Mouse (Mus musculus) embryo, embryonic 11.5 days (tissue): ENCODE data around the gene Chd1l.

Experiments used
- DNase-seq: peaks from one replicate; pipeline ENCODE4 v3.0.0-alpha.2; 2012; ENCODE audit warnings: low read depth, low spot score

Gene Chd1l

GRCm38 (mm10) chr3:97617091-97617825 lies 7.3 kb upstream of the Chd1l start:
- no peak for DNase-seq

GRCm38 (mm10) chr3:97615933-97616332 lies 5.9 kb upstream of the Chd1l start:
- DNase-seq = no peak

GRCm38 (mm10) chr3:97615154-97615553 lies 5.2 kb upstream of the Chd1l start:
- no peak for DNase-seq

GRCm38 (mm10) chr3:97611021-97611420 lies 1.0 kb upstream of the Chd1l start:
- DNase-seq = no peak

- DNase-seq = peak; percentile 19
Observed at GRCm38 (mm10) chr3:97609201-97609844, 680 bp downstream of the Chd1l start.

GRCm38 (mm10) chr3:97600050-97600832 lies 9.8 kb downstream of the Chd1l start:
- DNase-seq = no peak

- DNase-seq = no peak
Observed at GRCm38 (mm10) chr3:97596796-97597195, 13.2 kb downstream of the Chd1l start.

- no peak for DNase-seq
Observed at GRCm38 (mm10) chr3:97595066-97595465, 14.9 kb downstream of the Chd1l start.

- DNase-seq = no peak
Observed at GRCm38 (mm10) chr3:97594140-97594539, 15.9 kb downstream of the Chd1l start.

GRCm38 (mm10) chr3:97593089-97593488 lies 16.9 kb downstream of the Chd1l start:
- DNase-seq = no peak

- no peak for DNase-seq
Observed at GRCm38 (mm10) chr3:97590699-97591098, 19.3 kb downstream of the Chd1l start.

GRCm38 (mm10) chr3:97587656-97588055 lies 22.3 kb downstream of the Chd1l start:
- no peak for DNase-seq

GRCm38 (mm10) chr3:97585383-97586160 lies 24.4 kb downstream of the Chd1l start:
- peak; percentile 71 for DNase-seq

GRCm38 (mm10) chr3:97573807-97574206 lies 36.2 kb downstream of the Chd1l start:
- DNase-seq = no peak

- DNase-seq = no peak
Observed at GRCm38 (mm10) chr3:97564588-97564987, 45.4 kb downstream of the Chd1l start.

- no peak for DNase-seq
Observed at GRCm38 (mm10) chr3:97558554-97558953, 51.4 kb downstream of the Chd1l start.

- DNase-seq = no peak
Observed at GRCm38 (mm10) chr3:97546205-97546604, 63.8 kb downstream of the Chd1l start.

GRCm38 (mm10) chr3:97540171-97540570 lies 69.8 kb downstream of the Chd1l start:
- no peak for DNase-seq

- DNase-seq = no peak
Observed at GRCm38 (mm10) chr3:97538634-97539033, 71.4 kb downstream of the Chd1l start.

GRCm38 (mm10) chr3:97537006-97537405 lies 73.0 kb downstream of the Chd1l start:
- no peak for DNase-seq

GRCm38 (mm10) chr3:97535660-97536059 lies 74.3 kb downstream of the Chd1l start:
- no peak for DNase-seq

- DNase-seq = no peak
Observed at GRCm38 (mm10) chr3:97525458-97525857, 84.5 kb downstream of the Chd1l start.
